Mouse (Mus musculus) monocyte, adult 5-6 weeks (primary cell): Measurements from ENCODE around the gene Sgsh. TPM values are rescaled to one million over a fixed set of nuclear protein-coding genes. Genes with fewer than 3 reads are reported as not detected.
A peak's percentile ranks its signal among the peaks of the same experiment; 100 is the strongest.
"Not testable (repeated sequence)": the region's sequence is repeated elsewhere in the genome, so short reads cannot be mapped to it uniquely, and the experiment has no call there.

Experiments
- ATAC-seq: fragments of 153-309, 156-312 bp; replicated peaks from 2 replicates; pipeline ENCODE4 v1.8.0; 2017; ENCODE audit warnings: mild to moderate bottlenecking; ENCODE audit not compliant: low TSS enrichment, insufficient number of reproducible peaks, severe bottlenecking, poor library complexity, low FRiP score
- total RNA-seq: library from RNA; stranded (forward); fragments of 200-1000, 200-491, 200-594 nt; gene quantifications from 3 replicates; pipeline ENCODE4 v1.2.3, GENCODE M21; 2017

The Sgsh gene
- 15.0 to 19.4 TPM (median 17.0 TPM) in 3 replicates for total RNA-seq

GRCm38 (mm10) chr11:119355443-119356385 is at the start of gene Sgsh, which contains the start of gene Slc26a11:
Gene Sgsh (minus strand): TSS chr11:119355536.
Gene Slc26a11 (plus strand): TSS chr11:119355557.
- peak; percentile 78 for ATAC-seq

DNA sequence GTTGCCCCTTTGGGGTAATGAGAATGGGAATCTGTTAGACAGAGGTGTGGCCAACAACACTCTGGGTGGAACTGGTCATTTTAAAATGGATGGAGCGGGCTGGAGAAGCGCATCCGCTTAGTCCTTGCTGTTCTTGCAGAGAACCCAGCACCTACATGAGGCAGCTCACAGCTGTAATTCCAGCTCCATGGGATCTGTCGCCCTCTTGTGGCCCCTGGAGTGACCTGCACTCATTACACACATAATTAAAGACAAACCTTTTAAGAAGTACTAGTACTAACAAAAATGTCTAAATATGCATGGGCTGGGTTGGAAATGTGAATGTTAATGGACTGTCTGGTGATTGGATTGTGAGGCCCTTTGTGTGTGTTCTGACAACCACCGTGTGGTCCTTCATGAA is 49.3 kb upstream of the Sgsh start:
- ATAC-seq, result peak; percentile 59; the same call in 1 of the 2 replicates

DNA sequence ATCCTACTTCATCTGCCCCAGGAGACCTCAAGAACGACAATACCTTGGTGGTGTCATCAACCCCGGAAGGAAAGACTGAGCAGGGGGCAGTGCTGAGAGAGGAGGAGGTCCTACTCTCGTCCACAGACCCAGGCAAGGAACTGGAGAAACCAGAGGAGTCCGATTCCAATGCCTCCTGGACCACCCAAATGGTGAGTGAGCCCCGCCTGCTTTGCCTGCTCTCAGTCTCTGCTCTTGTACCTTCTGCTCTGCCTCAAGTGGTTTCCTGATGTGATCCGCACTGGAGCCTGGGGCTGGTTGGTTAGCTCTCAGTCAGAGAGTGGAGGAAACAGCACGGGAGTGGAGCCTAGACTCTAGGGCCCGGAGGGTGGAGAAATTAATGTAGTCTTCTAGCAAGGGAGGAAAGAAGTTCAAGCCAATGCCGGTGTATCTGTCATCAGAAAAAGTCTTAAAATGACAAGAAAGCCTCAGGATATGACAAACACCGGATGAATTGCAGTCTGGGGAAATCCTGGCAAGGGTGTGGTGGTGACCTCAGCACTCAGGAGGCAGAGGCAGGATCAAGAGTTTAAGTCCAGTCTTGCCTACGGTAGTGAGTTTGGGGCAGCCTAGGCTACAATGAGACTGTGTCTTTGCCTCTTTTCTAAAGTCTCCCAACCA is 47.3 kb upstream of the Sgsh start:
- ATAC-seq, result no peak

- ATAC-seq, result no peak
Observed at GRCm38 (mm10) chr11:119396461-119396860, 41.1 kb upstream of the Sgsh start.

DNA sequence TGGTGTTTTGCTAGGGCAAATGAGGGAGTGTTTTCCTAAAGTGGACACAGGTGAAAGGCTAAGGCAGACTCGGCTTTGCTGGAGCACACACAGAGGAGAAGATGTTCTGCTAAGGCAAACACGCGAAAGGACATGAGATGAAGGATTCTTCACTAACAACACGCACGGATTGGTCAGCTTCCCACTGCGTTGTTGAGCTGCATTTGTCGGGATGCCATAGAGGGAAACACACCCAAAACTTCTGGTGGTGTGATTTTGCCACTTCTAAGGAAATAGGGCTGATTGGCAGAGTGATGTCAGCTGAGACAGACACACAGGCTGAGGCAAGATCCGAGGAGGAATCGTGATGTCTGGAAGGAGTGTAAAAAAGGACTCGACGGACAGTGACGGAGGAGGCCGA is 40.6 kb upstream of the Sgsh start:
- ATAC-seq, result no peak

- ATAC-seq, result no peak
Observed at GRCm38 (mm10) chr11:119395394-119395793, 40.1 kb upstream of the Sgsh start.

- ATAC-seq, result no peak
Observed at GRCm38 (mm10) chr11:119394210-119394609, 38.9 kb upstream of the Sgsh start.

GRCm38 (mm10) chr11:119393483-119393804 is 38.1 kb upstream of the Sgsh start:
- no peak for ATAC-seq

DNA sequence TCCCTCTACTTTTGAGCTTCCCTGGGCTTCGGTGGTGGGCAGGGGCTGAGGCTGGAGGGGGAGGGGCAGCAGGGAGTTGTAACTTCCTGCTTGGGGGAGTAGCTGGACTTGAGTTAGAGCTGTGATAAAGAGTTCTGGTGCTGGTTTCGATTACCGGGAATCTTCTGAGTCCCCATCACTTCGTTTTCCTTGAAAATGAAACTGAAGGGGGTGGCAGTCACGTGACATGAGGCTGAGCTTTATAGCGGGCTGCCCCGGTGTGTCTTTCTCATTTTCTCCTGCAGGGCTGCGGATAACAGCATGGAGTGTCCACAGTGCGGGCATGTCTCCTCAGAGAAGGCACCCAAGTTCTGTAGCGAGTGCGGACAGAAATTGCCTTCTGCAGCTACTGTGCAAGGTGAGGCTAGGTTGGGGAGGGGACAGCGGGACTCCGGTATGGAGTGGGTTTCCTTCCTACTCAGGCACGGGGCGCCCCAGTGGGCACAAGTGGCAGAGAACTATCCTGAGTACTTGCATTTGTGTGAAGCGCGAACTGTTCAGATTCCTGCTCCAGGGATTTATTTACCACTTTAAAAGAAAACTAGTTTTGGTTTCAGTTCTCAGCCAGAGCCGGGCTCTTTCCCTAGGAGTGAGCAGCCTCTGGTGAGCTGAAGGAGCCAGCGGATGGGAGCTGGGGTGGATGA is 37.6 kb upstream of the Sgsh start, which contains the start of gene Rnf213:
TSS of gene Rnf213 (plus strand) at position 301 of the 683 bp plus-strand sequence.
- ATAC-seq, result peak; percentile 24; the same call in 1 of the 2 replicates

DNA sequence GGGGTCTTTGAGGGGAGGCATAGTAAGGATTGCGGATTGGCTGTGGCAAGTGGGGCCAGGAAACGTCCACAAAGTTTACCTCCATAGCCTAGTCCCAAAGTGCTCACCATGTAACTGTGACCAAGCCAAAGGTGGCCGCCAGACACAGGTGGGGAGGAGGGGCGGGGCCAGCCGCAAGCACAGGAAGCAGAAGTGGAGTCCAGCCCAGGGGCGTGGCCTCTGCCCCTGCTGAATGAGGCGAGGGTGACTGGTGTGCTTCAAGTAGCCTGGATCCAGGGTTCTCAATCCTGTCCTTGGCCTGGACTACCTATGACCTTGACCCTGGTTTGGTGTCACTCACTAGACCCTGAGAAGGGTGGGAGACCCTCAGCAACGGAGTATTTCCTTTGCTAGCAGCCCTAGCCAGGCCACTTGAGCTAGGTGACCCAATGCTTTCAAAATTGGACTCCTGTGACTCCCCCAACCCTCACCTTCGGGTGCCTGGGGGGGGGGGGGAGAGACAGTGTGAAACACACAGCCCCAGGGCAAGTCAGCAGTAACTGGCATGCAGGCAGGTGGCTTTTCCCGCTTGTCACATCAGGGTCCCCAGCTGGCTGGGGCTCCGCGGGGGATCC is 36.8 kb upstream of the Sgsh start:
- peak; percentile 63 for ATAC-seq

GRCm38 (mm10) chr11:119391386-119392000 is 36.2 kb upstream of the Sgsh start:
- no peak for ATAC-seq

DNA sequence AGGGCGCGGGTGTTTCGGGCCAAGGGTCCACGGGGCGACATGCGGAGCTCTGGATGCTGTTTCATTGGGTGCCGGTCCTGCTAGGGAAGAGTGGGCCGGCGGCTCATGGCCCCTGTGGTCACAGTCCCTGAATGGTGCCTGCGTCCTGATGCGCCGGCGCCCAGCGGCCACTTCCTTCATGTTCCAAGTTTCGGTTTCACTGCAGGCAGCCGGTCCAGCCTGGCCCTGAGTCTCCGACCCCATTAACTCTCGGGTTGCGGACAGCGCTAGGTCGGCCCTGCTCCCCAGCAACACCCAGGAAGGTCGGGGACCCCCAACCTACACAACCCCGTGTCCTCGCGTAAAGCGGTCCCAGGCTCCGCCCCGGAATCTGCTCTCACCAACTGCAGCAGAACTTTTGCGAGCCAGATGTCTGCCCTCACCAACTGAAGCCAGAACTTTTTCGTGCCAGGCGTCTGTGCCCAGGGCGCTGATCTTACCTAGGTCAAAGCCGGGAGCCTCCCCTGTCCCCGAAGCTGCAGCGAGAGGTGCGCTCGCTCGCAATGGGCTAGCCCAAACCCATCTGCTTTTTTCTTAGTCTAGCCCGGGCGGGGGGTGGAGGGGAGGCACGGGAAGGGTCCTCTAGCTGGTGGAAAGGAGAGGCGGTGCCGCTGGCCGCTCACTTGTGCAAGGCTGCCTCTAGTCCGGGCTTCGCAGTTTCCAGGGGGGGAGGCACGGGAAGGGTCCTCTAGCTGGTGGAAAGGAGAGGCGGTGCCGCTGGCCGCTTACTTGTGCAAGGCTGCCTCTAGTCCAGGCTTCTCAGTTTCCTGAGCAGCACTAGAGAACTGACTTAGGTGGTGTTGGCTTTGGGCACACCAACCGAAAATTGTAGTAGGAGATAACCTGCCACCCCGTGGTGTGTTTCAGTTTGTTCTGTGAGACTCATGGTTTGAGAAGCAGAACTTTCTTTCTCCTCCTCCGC is 35.2 kb upstream of the Sgsh start:
- peak; percentile 62 for ATAC-seq

GRCm38 (mm10) chr11:119389851-119390270 is 34.5 kb upstream of the Sgsh start:
- peak; percentile 29; the same call in 1 of the 2 replicates for ATAC-seq

DNA sequence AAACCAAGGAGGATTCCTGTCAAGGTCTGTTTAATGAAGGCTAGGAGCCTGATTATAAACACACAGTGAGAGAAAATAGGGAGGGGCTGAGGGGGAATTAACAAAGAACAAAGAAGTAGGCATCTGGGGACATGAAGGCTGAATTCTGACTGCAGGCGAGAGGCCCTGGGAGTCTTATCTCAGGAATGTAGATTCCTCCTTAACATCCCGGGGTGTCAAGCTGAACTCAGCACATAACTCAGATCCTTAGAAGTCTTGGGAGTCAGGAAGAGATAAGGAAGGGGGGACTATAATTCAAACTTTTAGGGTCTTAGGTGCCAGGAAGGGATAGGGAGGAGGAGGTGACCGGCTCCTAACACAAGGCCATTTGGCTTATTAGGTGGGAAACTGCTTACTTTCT is 31.9 kb upstream of the Sgsh start:
- not testable (repeated sequence) for ATAC-seq

DNA sequence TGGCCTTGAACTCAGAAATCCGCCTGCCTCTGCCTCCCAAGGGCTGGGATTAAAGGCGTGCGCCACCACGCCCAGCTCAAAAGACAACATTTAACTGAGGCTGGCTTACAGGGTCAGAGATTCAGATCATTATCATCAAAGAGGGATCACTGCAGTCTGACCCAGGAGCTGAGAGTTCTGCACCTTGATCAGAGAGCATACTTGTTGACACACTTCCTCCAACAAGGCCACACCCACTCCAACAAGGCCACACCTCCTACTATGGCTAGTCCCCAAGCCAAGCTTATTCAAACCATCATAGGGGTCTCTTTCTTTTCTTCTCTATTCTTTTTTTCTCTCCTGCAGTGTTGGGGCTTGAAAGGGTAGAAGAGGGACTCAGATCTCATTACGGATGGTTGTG is 31.0 kb upstream of the Sgsh start:
- ATAC-seq, result no peak

GRCm38 (mm10) chr11:119384904-119385303 is 29.6 kb upstream of the Sgsh start:
- peak; percentile 32 for ATAC-seq

- ATAC-seq, result no peak
Observed at GRCm38 (mm10) chr11:119382338-119382850, 27.1 kb upstream of the Sgsh start.
